Mouse (Mus musculus) G1E (cell line): ENCODE measurements at regions not wholly inside any gene's neighbourhood (a gene's known extent, or its start where the extent isn't known, plus 50 kb on each side); places are given as distances from the start of the nearest gene placed in this dataset.

ENCODE experiments used
- CTCF ChIP-seq: IDR thresholded peaks from 2 replicates; pipeline ENCODE4 v1.5.1; 2012; ENCODE audit warnings: low read depth, low read length, inconsistent platforms, mixed read lengths
- GATA1 ChIP-seq: IDR thresholded peaks from 2 replicates; pipeline ENCODE4 v1.6.1; 2012; ENCODE audit warnings: borderline replicate concordance, low read length, inconsistent platforms, mixed read lengths

- no peak for TF ChIP-seq CTCF
- TF ChIP-seq GATA1, result no peak
Observed at GRCm38 (mm10) chr4:54021069-54021829, 195.4 kb downstream of the Tmem38b start.
